Mouse (Mus musculus) hindbrain, embryonic 14.5 days (tissue): Measurements from ENCODE around the gene Galnt6. TPM values are rescaled to one million over a fixed set of nuclear protein-coding genes. Genes with fewer than 3 reads are reported as not detected.

Source experiments
- ATAC-seq: fragments of 200-750 bp; cut with Nextera tagmentation; 2 replicates; pipeline ENCODE4 v1.8.0; 2017; ENCODE audit warnings: moderate number of reproducible peaks, mild to moderate bottlenecking, moderate TSS enrichment, moderate library complexity; ENCODE audit not compliant: low FRiP score
- DNase-seq: peaks from one replicate; pipeline ENCODE4 v3.0.0-alpha.2; 2015; ENCODE audit warnings: low spot score
- H3K27ac ChIP-seq: fragments of 300-500 bp; sonication (generic); 2 replicates; pipeline ENCODE4 v1.5.1; 2014; ENCODE audit warnings: mild to moderate bottlenecking, moderate library complexity
- H3K27me3 ChIP-seq: fragments of 300-500 bp; sonication (generic); 2 replicates; pipeline ENCODE4 v1.6.1; 2014; ENCODE audit warnings: mild to moderate bottlenecking, low read length, mixed read lengths; ENCODE audit not compliant: control insufficient read depth, insufficient read depth
- H3K36me3 ChIP-seq: fragments of 300-500 bp; sonication (generic); replicated peaks from 2 replicates; pipeline ENCODE4 v1.6.1; 2014; ENCODE audit not compliant: control insufficient read depth, insufficient read depth
- H3K4me1 ChIP-seq: fragments of 300-500 bp; sonication (generic); replicated peaks from 2 replicates; pipeline ENCODE4 v1.6.1; 2014; ENCODE audit warnings: antibody characterized with exemption, low read length, mixed read lengths; ENCODE audit not compliant: control insufficient read depth, insufficient read depth
- H3K4me2 ChIP-seq: fragments of 300-500 bp; sonication (generic); replicated peaks from 2 replicates; pipeline ENCODE4 v1.6.1; 2014; ENCODE audit warnings: mild to moderate bottlenecking, moderate library complexity
- H3K4me3 ChIP-seq: fragments of 300-500 bp; sonication (generic); replicated peaks from 2 replicates; pipeline ENCODE4 v1.5.1; 2014; ENCODE audit warnings: mild to moderate bottlenecking, low read length
- H3K9ac ChIP-seq: fragments of 300-500 bp; sonication (generic); 2 replicates; pipeline ENCODE4 v1.6.1; 2014
- H3K9me3 ChIP-seq: fragments of 300-500 bp; sonication (generic); 2 replicates; pipeline ENCODE4 v1.6.1; 2016; ENCODE audit warnings: low read length; ENCODE audit not compliant: control insufficient read depth
- whole genome bisulfite sequencing: fragments of 180-500 bp; shearing (Covaris S2); extraction: QIAGEN DNeasy Blood & Tissue Kit; methylation state at CpG from one replicate; pipeline ENCODE4 v1.1.7; 2014; 5-methylcytosine and 5-hydroxymethylcytosine counted together
- polyA plus RNA-seq: library from polyadenylated mRNA; unstranded; fragments of >200 nt; fragmentation: Nextera tagmentation; extraction: Ambion mirVana; gene quantifications from 2 replicates; pipeline ENCODE4 v1.2.1, GENCODE M21; 2014

The Galnt6 gene
- polyA plus RNA-seq, 1 experiment from 2014 or later: 0.16 TPM

- Histone ChIP-seq H3K36me3 (no peaks in the 10 kb centered on the region), H3K27ac (no peak overlapping the region), H3K4me3 (no peak overlapping the region), H3K9ac (no peak overlapping the region), H3K4me2 (no peak overlapping the region), H3K9me3 (peaks cover 9% of the 10 kb centered on the region), H3K27me3 (no peaks in the 10 kb centered on the region), H3K4me1 (no peaks in the 10 kb centered on the region)
- DNase-seq: no peak
- ATAC-seq: no peak
- WGBS: 92% methylated on average over 8 of the region's 8 CpGs
Measured at GRCm38 (mm10) chr15:100685849-100686248, 43.3 kb downstream of the Galnt6 start.

- ATAC-seq (no peak), DNase-seq (no peak)
- no peak overlapping the region for H3K4me3 ChIP-seq
- H3K36me3 ChIP-seq: no peaks in the 10 kb centered on the region
- no peak overlapping the region for H3K9ac ChIP-seq
- H3K27me3 ChIP-seq: no peaks in the 10 kb centered on the region
- 28% methylated on average over 13 of the region's 13 CpGs for WGBS
- no peak overlapping the region for H3K27ac ChIP-seq
- H3K4me2 ChIP-seq: no peak overlapping the region
- H3K4me1 ChIP-seq: no peaks in the 10 kb centered on the region
- peaks cover 3% of the 10 kb centered on the region for H3K9me3 ChIP-seq
Measured at GRCm38 (mm10) chr15:100685255-100685654, 43.9 kb downstream of the Galnt6 start.

GRCm38 (mm10) chr15:100684450-100684849 is 44.7 kb downstream of the Galnt6 start:
- H3K4me1 ChIP-seq: no peaks in the 10 kb centered on the region
- H3K27ac ChIP-seq: no peak overlapping the region
- H3K9me3 ChIP-seq: no peaks in the 10 kb centered on the region
- no peaks in the 10 kb centered on the region for H3K36me3 ChIP-seq
- H3K4me2 ChIP-seq: no peak overlapping the region
- DNase-seq: no peak
- no peak for ATAC-seq
- no peaks in the 10 kb centered on the region for H3K27me3 ChIP-seq
- H3K4me3 ChIP-seq: no peak overlapping the region
- WGBS: 64% methylated on average over 10 of the region's 10 CpGs
- H3K9ac ChIP-seq: no peak overlapping the region

GRCm38 (mm10) chr15:100683041-100683440 is 46.1 kb downstream of the Galnt6 start:
- DNase-seq (peak; percentile 85), ATAC-seq (no peak)
- 43% methylated on average over 2 of the region's 2 CpGs for WGBS
- Histone ChIP-seq H3K4me2 (no peak overlapping the region), H3K9ac (no peak overlapping the region), H3K9me3 (no peaks in the 10 kb centered on the region), H3K27me3 (no peaks in the 10 kb centered on the region), H3K27ac (no peak overlapping the region), H3K4me1 (no peaks in the 10 kb centered on the region), H3K4me3 (no peak overlapping the region), H3K36me3 (no peaks in the 10 kb centered on the region)

GRCm38 (mm10) chr15:100681770-100682169 is 47.4 kb downstream of the Galnt6 start:
- Histone ChIP-seq H3K4me2 (no peak overlapping the region), H3K9ac (no peak overlapping the region), H3K27ac (no peak overlapping the region), H3K27me3 (no peaks in the 10 kb centered on the region), H3K36me3 (no peaks in the 10 kb centered on the region), H3K4me1 (no peaks in the 10 kb centered on the region), H3K9me3 (no peaks in the 10 kb centered on the region), H3K4me3 (no peak overlapping the region)
- DNase-seq (no peak), ATAC-seq (no peak)
- 32% methylated on average over 7 of the region's 7 CpGs for WGBS

GRCm38 (mm10) chr15:100680381-100680780 is 48.8 kb downstream of the Galnt6 start:
- H3K36me3 ChIP-seq: no peaks in the 10 kb centered on the region
- no peak for ATAC-seq
- no peaks in the 10 kb centered on the region for H3K4me1 ChIP-seq
- no peak overlapping the region for H3K4me2 ChIP-seq
- no peak overlapping the region for H3K27ac ChIP-seq
- no peak for DNase-seq
- H3K9ac ChIP-seq: no peak overlapping the region
- WGBS: 67% methylated on average over 3 of the region's 3 CpGs
- H3K4me3 ChIP-seq: no peak overlapping the region
- no peaks in the 10 kb centered on the region for H3K27me3 ChIP-seq
- no peaks in the 10 kb centered on the region for H3K9me3 ChIP-seq

GRCm38 (mm10) chr15:100679005-100679404 is 50.2 kb downstream of the Galnt6 start:
- WGBS: 91% methylated on average over 14 of the region's 14 CpGs
- no peak overlapping the region for H3K9ac ChIP-seq
- H3K27me3 ChIP-seq: no peaks in the 10 kb centered on the region
- no peak for DNase-seq
- H3K27ac ChIP-seq: no peak overlapping the region
- no peak overlapping the region for H3K4me3 ChIP-seq
- H3K36me3 ChIP-seq: no peaks in the 10 kb centered on the region
- no peaks in the 10 kb centered on the region for H3K4me1 ChIP-seq
- ATAC-seq: no peak
- no peak overlapping the region for H3K4me2 ChIP-seq
- no peaks in the 10 kb centered on the region for H3K9me3 ChIP-seq

GRCm38 (mm10) chr15:100678581-100678980 is 50.6 kb downstream of the Galnt6 start:
- 83% methylated on average over 12 of the region's 12 CpGs for WGBS
- Histone ChIP-seq H3K9me3 (no peaks in the 10 kb centered on the region), H3K4me1 (no peaks in the 10 kb centered on the region), H3K4me3 (no peak overlapping the region), H3K9ac (no peak overlapping the region), H3K27ac (no peak overlapping the region), H3K36me3 (no peaks in the 10 kb centered on the region), H3K27me3 (no peaks in the 10 kb centered on the region), H3K4me2 (no peak overlapping the region)
- no peak for DNase-seq
- ATAC-seq: no peak

- no peaks in the 10 kb centered on the region for H3K4me1 ChIP-seq
- no peak overlapping the region for H3K4me3 ChIP-seq
- H3K27me3 ChIP-seq: no peaks in the 10 kb centered on the region
- ATAC-seq (no peak), DNase-seq (no peak)
- no peaks in the 10 kb centered on the region for H3K9me3 ChIP-seq
- H3K9ac ChIP-seq: no peak overlapping the region
- H3K27ac ChIP-seq: no peak overlapping the region
- H3K4me2 ChIP-seq: no peak overlapping the region
- no peaks in the 10 kb centered on the region for H3K36me3 ChIP-seq
- 87% methylated on average over 8 of the region's 8 CpGs for WGBS
Measured at GRCm38 (mm10) chr15:100677675-100678074, 51.5 kb downstream of the Galnt6 start.

GRCm38 (mm10) chr15:100676521-100676920 is 52.7 kb downstream of the Galnt6 start:
- no peak overlapping the region for H3K4me3 ChIP-seq
- no peaks in the 10 kb centered on the region for H3K27me3 ChIP-seq
- no peak overlapping the region for H3K9ac ChIP-seq
- no peak for DNase-seq
- no peaks in the 10 kb centered on the region for H3K4me1 ChIP-seq
- no peaks in the 10 kb centered on the region for H3K9me3 ChIP-seq
- no peaks in the 10 kb centered on the region for H3K36me3 ChIP-seq
- no peak for ATAC-seq
- no peak overlapping the region for H3K4me2 ChIP-seq
- WGBS: 84% methylated on average over 1 of the region's 1 CpGs
- no peak overlapping the region for H3K27ac ChIP-seq
